Comparison of ENCODE assay signal across 9 mouse cellular contexts in the genomic region with DNA sequence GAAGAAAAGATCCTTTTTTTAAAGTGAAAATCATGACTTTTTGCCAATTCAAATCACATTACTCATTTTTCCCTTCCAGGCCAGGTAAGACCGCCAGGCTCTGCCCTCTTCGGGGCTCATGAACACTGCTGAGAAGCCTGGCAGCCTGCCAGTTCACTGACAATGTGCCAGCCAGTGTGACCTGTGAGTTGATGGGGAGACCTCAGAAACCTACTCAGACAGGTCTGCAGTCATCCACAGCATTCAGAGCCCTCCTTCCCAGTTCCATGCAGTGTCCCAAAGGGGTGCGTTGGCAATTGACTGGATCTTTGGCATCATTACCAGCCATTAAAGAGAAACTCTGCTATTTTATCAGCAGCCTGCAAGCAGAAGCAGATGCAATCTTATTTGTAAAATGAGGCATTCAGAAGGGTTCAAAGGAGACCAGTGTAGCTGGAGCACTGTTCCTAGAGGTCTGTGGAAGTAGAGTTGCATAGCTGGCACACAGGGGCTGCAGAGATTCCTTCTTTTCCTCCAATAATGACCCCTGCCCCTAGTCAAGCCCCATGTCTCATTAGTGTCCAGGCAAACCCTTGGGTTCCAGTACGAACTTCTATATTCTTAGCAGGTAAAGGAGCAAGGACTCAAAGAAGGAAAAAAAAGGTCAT.
A peak's percentile ranks its signal among the peaks of the same experiment; 100 is the strongest.
DNase-seq lines count a peak whose midpoint lies in the region; ATAC-seq and TF ChIP-seq lines count a peak whose summit lies in the region.
"Had no signal": no experiment of that assay in that cellular context is flagged by ENCODE, and none has a peak within 500 bp of the region (broad histone marks: within the 10 kb centered on the region; RNA-seq: fewer than 3 reads in every experiment).

No protein-coding gene starts in this region.

- no peak for TF ChIP-seq EP300 in stomach, postnatal 0 days (optimal IDR thresholded peaks at IDR 0.05)
- no peak for TF ChIP-seq EP300 in heart, postnatal 0 days (IDR thresholded peaks at IDR 0.05; ENCODE audit: low read depth)

- TF ChIP-seq CTCF in stomach, postnatal 0 days (IDR thresholded peaks at IDR 0.05; ENCODE audit: low read depth), result no peak
- TF ChIP-seq CTCF in heart, postnatal 0 days (IDR thresholded peaks at IDR 0.05; ENCODE audit: low read depth), result no peak

- H3K9ac ChIP-seq in stomach, embryonic 14.5 days (replicated peaks; ENCODE audit: low read depth, low read length), result no peak overlapping the region
- H3K9ac ChIP-seq in stomach, postnatal 0 days (ENCODE audit: low read length), result no peak overlapping the region
- no peak overlapping the region for H3K9ac ChIP-seq in forebrain, embryonic 11.5 days (ENCODE audit: low read length)
- no peak overlapping the region for H3K9ac ChIP-seq in heart, postnatal 0 days (replicated peaks; ENCODE audit: low read depth, low read length)

- no peak overlapping the region for H3K27ac ChIP-seq in stomach, embryonic 14.5 days (ENCODE audit: low read length)
- H3K27ac ChIP-seq in stomach, postnatal 0 days (replicated peaks), result no peak overlapping the region
- no peak overlapping the region for H3K27ac ChIP-seq in forebrain, embryonic 11.5 days (ENCODE audit: low read depth, low read length)
- H3K27ac ChIP-seq in heart, postnatal 0 days (ENCODE audit: low read depth), result peak overlapping the region; percentile 67; the same call in 1 of the 2 replicates
- H3K27ac ChIP-seq: macrophage had no signal

- H3K9me3 ChIP-seq in stomach, embryonic 14.5 days (ENCODE audit: control insufficient read depth, low read depth, low read length), result no peaks in the 10 kb centered on the region
- no peaks in the 10 kb centered on the region for H3K9me3 ChIP-seq in stomach, postnatal 0 days (ENCODE audit: control insufficient read depth, low read length)
- H3K9me3 ChIP-seq in forebrain, embryonic 11.5 days (ENCODE audit: control insufficient read depth, low read length), result no peaks in the 10 kb centered on the region
- H3K9me3 ChIP-seq in heart, postnatal 0 days (replicated peaks; ENCODE audit: control insufficient read depth, low read length), result no peaks in the 10 kb centered on the region

- H3K4me3 ChIP-seq in stomach, embryonic 14.5 days (ENCODE audit: low read depth, low read length), result no peak overlapping the region
- no peak overlapping the region for H3K4me3 ChIP-seq in stomach, postnatal 0 days (ENCODE audit: low read depth, low read length)
- no peak overlapping the region for H3K4me3 ChIP-seq in forebrain, embryonic 11.5 days (ENCODE audit: low read depth, low read length)
- H3K4me3 ChIP-seq in heart, postnatal 0 days (ENCODE audit: low read depth, low read length), result peak overlapping the region; percentile 16; the same call in 1 of the 2 replicates

- 47% methylated on average over 4 of the region's 4 CpGs for WGBS in stomach, embryonic 14.5 days
- WGBS in stomach, postnatal 0 days, result 51% methylated on average over 4 of the region's 4 CpGs
- whole genome bisulfite sequencing in forebrain, embryonic 11.5 days, result 25% methylated on average over 4 of the region's 4 CpGs
- 30% methylated on average over 4 of the region's 4 CpGs for WGBS in heart, postnatal 0 days

- H3K27me3 ChIP-seq in stomach, embryonic 14.5 days (ENCODE audit: control insufficient read depth, insufficient read depth, low read length), result no peaks in the 10 kb centered on the region
- H3K27me3 ChIP-seq in stomach, postnatal 0 days (ENCODE audit: control insufficient read depth, insufficient read depth, low read length), result no peaks in the 10 kb centered on the region
- H3K27me3 ChIP-seq in forebrain, embryonic 11.5 days (ENCODE audit: control insufficient read depth, insufficient read depth, low read length), result no peaks in the 10 kb centered on the region
- H3K27me3 ChIP-seq in heart, postnatal 0 days (ENCODE audit: control insufficient read depth, insufficient read depth, low read length), result no peaks in the 10 kb centered on the region

- H3K36me3 ChIP-seq in stomach, embryonic 14.5 days (ENCODE audit: control insufficient read depth, insufficient read depth, low read length), result no peaks in the 10 kb centered on the region
- no peaks in the 10 kb centered on the region for H3K36me3 ChIP-seq in stomach, postnatal 0 days (ENCODE audit: control insufficient read depth, insufficient read depth, low read length)
- no peaks in the 10 kb centered on the region for H3K36me3 ChIP-seq in forebrain, embryonic 11.5 days (ENCODE audit: control insufficient read depth, insufficient read depth, low read length)
- H3K36me3 ChIP-seq in heart, postnatal 0 days (replicated peaks; ENCODE audit: control insufficient read depth, insufficient read depth, low read length), result no peaks in the 10 kb centered on the region

- peak; percentile 58; the same call in 1 of the 2 replicates for ATAC-seq in stomach, embryonic 14.5 days (ENCODE audit: insufficient number of reproducible peaks, insufficient read depth, low FRiP score, low read depth)
- no peak for ATAC-seq in stomach, postnatal 0 days (ENCODE audit: low FRiP score, low TSS enrichment)
- ATAC-seq in forebrain, embryonic 11.5 days (replicated peaks; ENCODE audit: low FRiP score), result peak; percentile 72
- no peak for ATAC-seq in heart, postnatal 0 days (ENCODE audit: insufficient read depth, low read depth)
- ATAC-seq: Patski had no signal

- peaks cover 3% of the 10 kb centered on the region; the same call in 1 of the 2 replicates for H3K4me1 ChIP-seq in stomach, embryonic 14.5 days (ENCODE audit: control insufficient read depth, insufficient read depth, low read length)
- H3K4me1 ChIP-seq in stomach, postnatal 0 days (replicated peaks; ENCODE audit: control insufficient read depth, insufficient read depth), result no peaks in the 10 kb centered on the region
- H3K4me1 ChIP-seq in forebrain, embryonic 11.5 days (replicated peaks; ENCODE audit: control insufficient read depth, insufficient read depth, low read length), result peaks cover 10% of the 10 kb centered on the region
- 0 out of 2 replicates have a peak, but pooled peaks cover 14% of the 10 kb centered on the region for H3K4me1 ChIP-seq in heart, postnatal 0 days (ENCODE audit: control insufficient read depth, insufficient read depth)

- DNase-seq in stomach, postnatal 0 days (ENCODE audit: low spot score), result no peak
- DNase-seq in forebrain, embryonic 11.5 days (ENCODE audit: low spot score), result peak; percentile 65
- DNase-seq in heart, postnatal 0 days (ENCODE audit: low spot score), result no peak
- DNase-seq in kidney, postnatal 14 days, result peak; percentile 55
- DNase-seq in ovary, postnatal 36 days (ENCODE audit: low spot score), result peak; percentile 32
- DNase-seq in urinary bladder, postnatal 4 days (ENCODE audit: low spot score in 2 of 2), result no peak

- H3K4me2 ChIP-seq in stomach, embryonic 14.5 days (replicated peaks; ENCODE audit: low read depth, low read length), result no peak overlapping the region
- H3K4me2 ChIP-seq in stomach, postnatal 0 days (replicated peaks; ENCODE audit: low read depth), result no peak overlapping the region
- no peak overlapping the region for H3K4me2 ChIP-seq in forebrain, embryonic 11.5 days (ENCODE audit: low read depth, low read length, severe bottlenecking)
- peak overlapping the region; percentile 49; the same call in 1 of the 2 replicates for H3K4me2 ChIP-seq in heart, postnatal 0 days (ENCODE audit: low read depth, low read length)

Comparison
In these comparisons a context has a peak if more than half of its experiments do, and no peak if none do; other contexts are left out.
1. ATAC-seq: peak in stomach, embryonic 14.5 days (single experiment) and forebrain, embryonic 11.5 days (single experiment); none in stomach, postnatal 0 days (single experiment) and heart, postnatal 0 days (single experiment).
2. DNase-seq: peak in forebrain, embryonic 11.5 days (single experiment), kidney, postnatal 14 days (single experiment) and ovary, postnatal 36 days (single experiment); none in stomach, postnatal 0 days (single experiment), heart, postnatal 0 days (single experiment) and urinary bladder, postnatal 4 days (0 of 2).